Mouse (Mus musculus): ENCODE results near the gene Chst14.

DNA sequence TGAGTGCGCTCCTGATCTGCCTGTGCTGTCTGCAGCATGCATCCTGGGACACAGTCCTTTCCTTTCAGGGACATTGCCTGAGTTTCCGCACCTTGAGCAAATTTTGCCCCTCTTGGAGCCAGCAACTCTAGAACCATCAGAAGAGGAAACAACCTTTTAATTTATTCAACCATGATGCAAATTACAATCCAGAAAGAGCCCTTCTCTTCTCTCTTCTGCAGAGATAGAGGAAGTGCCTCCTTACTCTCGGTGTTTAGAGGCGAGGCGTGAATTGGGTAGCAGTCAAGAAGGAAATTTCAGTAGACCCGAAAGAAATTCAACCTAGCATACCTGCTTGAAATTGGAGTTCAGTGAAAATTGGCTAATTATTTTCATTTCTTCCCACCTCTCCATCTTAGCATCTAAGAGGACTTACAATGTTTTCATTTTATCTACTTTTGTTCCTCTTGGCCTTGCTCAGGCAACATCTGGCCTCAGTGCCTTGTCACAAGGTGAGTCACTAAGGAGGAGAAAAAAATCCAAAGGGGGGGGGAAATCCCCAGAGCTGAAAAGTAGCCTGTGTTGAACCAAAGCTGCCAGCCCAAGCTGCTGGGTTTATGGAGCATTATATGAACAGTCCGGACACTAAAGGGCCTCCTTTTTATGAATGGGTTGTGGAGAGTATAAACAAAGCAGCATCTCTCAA, 20.7 kb upstream of the Chst14 start:
- no peak for TF ChIP-seq CTCF (IDR thresholded peaks at IDR 0.05; ENCODE audit: control insufficient read depth, insufficient read depth, insufficient replicate concordance, low read depth, low read length)
- TF ChIP-seq POLR2A (IDR thresholded peaks at IDR 0.05; ENCODE audit: control insufficient read depth, low read depth, low read length): no peak
